Mouse (Mus musculus) fat pad, adult 2 months (tissue): ENCODE results near the gene Msi2.

ENCODE experiments used
- DNase-seq: peaks from one replicate; pipeline ENCODE4 v3.0.0-alpha.2; 2011; ENCODE audit warnings: low read depth, low spot score; ENCODE audit errors: extremely low read depth

Msi2 gene

GRCm38 (mm10) chr11:88386916-88387315 lies 331.4 kb downstream of the Msi2 start:
- DNase-seq: no peak

- DNase-seq: no peak
Observed at GRCm38 (mm10) chr11:88382449-88382848, 335.9 kb downstream of the Msi2 start.

- no peak for DNase-seq
Observed at GRCm38 (mm10) chr11:88381145-88381909, 337.0 kb downstream of the Msi2 start.

DNA sequence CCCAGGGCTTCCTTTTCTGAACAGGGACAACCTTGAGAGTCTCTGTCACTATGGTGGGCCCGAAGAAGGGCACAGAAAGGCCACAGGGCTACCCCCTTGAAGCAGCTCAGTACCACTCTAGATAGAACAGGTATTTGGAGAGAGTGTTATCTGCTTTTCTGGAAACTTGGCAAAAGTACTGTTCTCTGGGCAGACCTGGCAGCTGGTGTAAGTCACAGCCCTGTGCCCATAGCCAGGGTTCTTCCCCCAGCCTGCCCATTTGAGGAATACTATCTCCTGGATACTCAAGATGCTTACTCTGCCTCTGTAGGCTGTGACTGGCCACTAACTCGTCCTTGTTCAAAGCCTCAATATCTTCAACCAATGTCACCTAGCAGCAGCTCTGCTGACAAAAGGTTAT lies 338.7 kb downstream of the Msi2 start:
- DNase-seq: no peak

- DNase-seq: no peak
Observed at GRCm38 (mm10) chr11:88378686-88379339, 339.5 kb downstream of the Msi2 start.

GRCm38 (mm10) chr11:88372589-88372988 lies 345.7 kb downstream of the Msi2 start:
- no peak for DNase-seq

GRCm38 (mm10) chr11:88369898-88370297 lies 348.4 kb downstream of the Msi2 start:
- DNase-seq: no peak

- no peak for DNase-seq
Observed at GRCm38 (mm10) chr11:88367501-88367900, 350.8 kb downstream of the Msi2 start.

- DNase-seq: no peak
Observed at GRCm38 (mm10) chr11:88365914-88366540, 352.3 kb downstream of the Msi2 start.

- DNase-seq: no peak
Observed at GRCm38 (mm10) chr11:88364231-88364630, 354.1 kb downstream of the Msi2 start.

- DNase-seq: no peak
Observed at GRCm38 (mm10) chr11:88363481-88363880, 354.8 kb downstream of the Msi2 start.

GRCm38 (mm10) chr11:88359736-88360135 lies 358.6 kb downstream of the Msi2 start:
- DNase-seq: no peak

DNA sequence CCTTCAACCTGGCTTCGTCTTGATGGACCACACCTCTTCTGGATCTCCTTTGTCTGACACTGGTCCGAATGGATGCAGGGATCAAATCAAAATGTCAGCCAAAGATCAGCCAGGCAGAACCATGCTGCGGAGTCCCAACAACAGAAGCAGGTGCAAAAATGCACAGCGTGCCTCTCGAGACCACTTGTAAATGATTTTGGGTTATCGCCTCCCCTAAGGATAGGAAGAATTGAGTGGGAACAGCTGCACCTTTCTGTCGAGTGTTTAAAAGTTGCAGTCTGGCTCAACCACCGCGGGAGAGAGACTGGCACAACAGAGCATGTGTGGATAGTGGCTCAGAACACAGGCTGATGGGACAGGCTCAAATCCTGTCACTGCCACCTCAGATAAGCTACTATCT lies 361.0 kb downstream of the Msi2 start:
- DNase-seq: no peak

GRCm38 (mm10) chr11:88356598-88357290 lies 361.6 kb downstream of the Msi2 start:
- no peak for DNase-seq

GRCm38 (mm10) chr11:88356016-88356415 lies 362.3 kb downstream of the Msi2 start:
- no peak for DNase-seq

DNA sequence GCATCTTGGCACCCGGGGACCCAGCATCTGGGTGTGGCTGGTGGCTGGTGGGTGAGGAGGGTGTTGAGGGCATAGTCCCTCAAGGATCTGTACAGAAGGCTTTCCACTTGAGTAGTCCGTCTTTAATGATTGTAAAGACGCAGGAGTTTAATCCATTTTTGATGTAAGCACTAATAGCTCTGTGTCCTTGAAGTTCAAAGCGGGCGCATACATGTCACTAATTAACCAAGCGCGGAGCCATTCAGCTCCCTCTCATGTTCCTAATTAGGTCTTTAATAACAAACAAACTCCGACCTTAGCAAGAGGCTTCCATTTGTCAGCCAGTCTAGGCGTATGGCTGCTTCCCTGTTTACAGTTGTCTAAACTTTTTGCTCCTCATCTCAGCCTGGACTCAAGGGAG lies 363.5 kb downstream of the Msi2 start:
- no peak for DNase-seq

DNA sequence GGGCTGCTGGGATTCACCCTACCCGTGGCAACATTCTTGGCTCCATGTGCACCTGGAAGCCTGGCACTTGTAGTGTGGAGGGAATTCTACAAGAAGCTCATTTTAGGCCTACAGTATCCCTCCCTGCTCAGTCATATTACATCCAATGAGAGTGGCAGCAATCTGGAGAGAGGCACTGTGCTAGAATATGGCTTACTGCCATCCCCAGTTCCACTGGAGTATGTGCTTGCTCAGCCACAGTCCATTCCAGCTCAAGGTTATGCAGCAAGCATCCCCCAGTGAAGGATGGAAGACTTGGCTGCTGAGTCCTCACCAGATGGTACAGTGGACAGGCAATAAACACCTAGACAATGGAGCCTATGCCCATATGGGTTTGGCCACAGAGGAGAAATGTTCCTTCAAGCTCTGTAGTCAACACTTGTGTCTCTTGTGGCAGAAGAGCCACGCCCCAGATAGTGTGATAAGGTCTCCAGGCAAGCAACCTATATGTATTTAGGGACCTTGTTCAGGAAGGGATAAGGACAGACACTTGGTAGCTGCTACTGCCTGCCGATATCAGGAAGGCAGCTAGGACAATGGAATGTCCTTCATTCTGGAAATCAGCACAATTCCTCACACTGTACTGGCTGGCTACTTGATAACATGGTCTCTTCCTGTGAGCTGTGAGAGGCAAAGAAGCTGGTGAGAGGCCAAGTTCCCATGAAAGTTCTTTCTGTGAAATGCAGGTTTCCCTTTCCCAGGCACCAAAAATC lies 366.4 kb downstream of the Msi2 start:
- no peak for DNase-seq

GRCm38 (mm10) chr11:88348690-88349089 lies 369.6 kb downstream of the Msi2 start:
- DNase-seq: no peak

DNA sequence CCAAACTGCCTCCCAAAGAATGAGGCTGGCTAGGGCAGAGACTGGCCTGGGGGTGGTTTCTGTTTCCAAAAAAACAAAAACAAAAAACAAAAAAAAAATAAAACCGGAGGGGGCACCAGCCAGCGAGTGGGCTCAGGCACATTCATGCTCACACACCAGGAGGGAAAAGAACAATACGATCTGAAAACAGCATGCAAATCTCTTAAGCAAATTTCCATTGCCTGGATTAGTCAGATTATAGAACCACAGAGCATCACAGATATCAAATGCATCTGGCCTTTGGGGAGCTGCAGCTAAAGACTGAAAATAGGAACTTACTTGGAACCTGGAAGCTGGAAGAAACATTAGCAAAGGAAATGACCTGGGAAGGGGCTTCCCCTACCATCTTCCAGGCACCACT lies 370.3 kb downstream of the Msi2 start:
- DNase-seq: no peak

DNA sequence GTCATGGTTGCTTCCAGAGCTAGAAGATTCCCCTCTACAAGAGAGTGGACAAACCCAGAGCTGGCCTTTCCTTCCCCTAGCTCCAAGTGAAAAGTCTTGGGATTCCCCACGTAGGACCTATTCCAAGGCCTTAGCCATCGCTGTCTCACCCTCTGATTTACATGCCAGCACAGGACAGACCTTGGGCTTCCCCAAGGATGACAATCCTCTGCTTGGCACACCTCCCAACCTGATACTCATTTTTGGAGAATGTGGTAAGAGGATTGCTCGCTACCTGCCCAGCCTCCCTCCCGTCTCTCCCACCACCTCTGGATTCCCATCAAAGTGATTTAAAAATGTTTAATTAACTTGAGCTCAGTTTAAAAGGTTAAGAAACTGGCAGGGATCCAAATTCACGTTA lies 372.2 kb downstream of the Msi2 start:
- no peak for DNase-seq

DNA sequence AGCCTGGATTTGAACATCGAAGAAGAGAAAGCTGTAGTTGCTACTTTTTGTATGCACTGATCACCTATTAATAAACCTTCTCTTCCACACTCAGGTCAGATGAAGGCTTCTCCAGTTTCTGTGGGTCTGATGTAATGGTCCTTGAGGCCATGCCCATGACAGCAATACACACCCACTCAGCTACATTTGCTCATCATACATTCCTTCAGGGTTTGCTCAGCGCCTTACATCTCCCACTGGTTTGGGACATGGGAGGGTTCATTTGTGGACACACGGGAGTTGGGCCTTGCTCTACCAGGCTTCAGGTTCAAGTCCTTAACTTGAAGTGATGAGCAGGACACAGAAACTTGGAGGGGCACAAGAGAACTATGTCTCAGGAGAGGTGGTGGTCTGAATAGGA lies 380.4 kb downstream of the Msi2 start:
- DNase-seq: no peak
